Mouse (Mus musculus) midbrain, embryonic 10.5 days (tissue): ENCODE data around the gene Lingo1. TPM values are rescaled to one million over a fixed set of nuclear protein-coding genes. Genes with fewer than 3 reads are reported as not detected.
A peak's percentile ranks its signal among the peaks of the same experiment; 100 is the strongest.

Experiments
- DNase-seq: peaks from one replicate; pipeline ENCODE4 v3.0.0-alpha.2; 2017; ENCODE audit warnings: low spot score
- H3K27ac ChIP-seq: fragments of 300-500 bp; sonication (generic); replicated peaks from 2 replicates; pipeline ENCODE4 v1.5.1; 2016; ENCODE audit warnings: mild to moderate bottlenecking
- H3K27me3 ChIP-seq: fragments of 300-500 bp; sonication (generic); 2 replicates; pipeline ENCODE4 v1.6.1; 2016; ENCODE audit warnings: low read depth, mild to moderate bottlenecking; ENCODE audit not compliant: poor library complexity, severe bottlenecking
- H3K36me3 ChIP-seq: fragments of 300-500 bp; sonication (generic); 2 replicates; pipeline ENCODE4 v1.6.1; 2016; ENCODE audit warnings: mild to moderate bottlenecking, moderate library complexity
- H3K4me1 ChIP-seq: fragments of 300-500 bp; sonication (generic); 2 replicates; pipeline ENCODE4 v1.6.1; 2016
- H3K4me3 ChIP-seq: fragments of 300-500 bp; sonication (generic); 2 replicates; pipeline ENCODE4 v1.5.1; 2016; ENCODE audit warnings: mild to moderate bottlenecking, moderate library complexity
- H3K9me3 ChIP-seq: fragments of 300-500 bp; sonication (generic); replicated peaks from 2 replicates; pipeline ENCODE4 v1.6.1; 2016; ENCODE audit warnings: mild to moderate bottlenecking
- WGBS: fragments of 180-500 bp; shearing (Covaris S2); methylation state at CpG from one replicate; pipeline ENCODE4 v1.1.7; 2016; 5-methylcytosine and 5-hydroxymethylcytosine counted together
- polyA plus RNA-seq: library from polyadenylated mRNA; unstranded; fragments of >200 nt; fragmentation: Nextera tagmentation; extraction: Ambion mirVana; gene quantifications from 2 replicates; pipeline ENCODE4 v1.2.1, GENCODE M21; 2016

Lingo1 gene
- polyA plus RNA-seq, 1 experiment from 2014 or later = 2.8 TPM

- DNase-seq = peak; percentile 39
- Histone ChIP-seq H3K27me3 (peaks cover 43% of the 10 kb centered on the region), H3K36me3 (no peaks in the 10 kb centered on the region)
Measured at GRCm38 (mm10) chr9:56825476-56826213, 29.4 kb upstream of the Lingo1 start.

GRCm38 (mm10) chr9:56824900-56825299 lies 28.6 kb upstream of the Lingo1 start:
- DNase-seq = peak; percentile 29
- Histone ChIP-seq H3K27ac (no peak overlapping the region), H3K9me3 (no peaks in the 10 kb centered on the region), H3K36me3 (no peaks in the 10 kb centered on the region), H3K27me3 (peaks cover 41% of the 10 kb centered on the region), H3K4me3 (peak overlapping the region; percentile 51), H3K4me1 (peaks cover 15% of the 10 kb centered on the region)
- WGBS = 6% methylated on average over 3 of the region's 3 CpGs

More at GRCm38 (mm10) chr9:56825476-56826213, 29.4 kb upstream of the Lingo1 start:
- Histone ChIP-seq H3K9me3 (no peaks in the 10 kb centered on the region), H3K4me3 (peak overlapping the region; percentile 51), H3K27ac (peak overlapping the region; percentile 65), H3K4me1 (peaks cover 23% of the 10 kb centered on the region)
- WGBS = 12% methylated on average over 21 of the region's 21 CpGs

GRCm38 (mm10) chr9:56810916-56811315 lies 14.6 kb upstream of the Lingo1 start:
- Histone ChIP-seq H3K27ac (no peak overlapping the region), H3K36me3 (no peaks in the 10 kb centered on the region), H3K27me3 (peaks cover 7% of the 10 kb centered on the region; the same call in 1 of the 2 replicates), H3K4me3 (no peak overlapping the region), H3K4me1 (no peaks in the 10 kb centered on the region), H3K9me3 (no peaks in the 10 kb centered on the region)
- DNase-seq = no peak
- 81% methylated on average over 1 of the region's 1 CpGs for WGBS

- 89% methylated on average over 6 of the region's 6 CpGs for WGBS
- Histone ChIP-seq H3K27me3 (peaks cover 3% of the 10 kb centered on the region; the same call in 1 of the 2 replicates), H3K4me1 (0 out of 2 replicates have a peak, but pooled peaks cover 3% of the 10 kb centered on the region), H3K36me3 (no peaks in the 10 kb centered on the region), H3K4me3 (no peak overlapping the region), H3K27ac (no peak overlapping the region), H3K9me3 (no peaks in the 10 kb centered on the region)
- no peak for DNase-seq
Measured at GRCm38 (mm10) chr9:56807990-56808389, 11.7 kb upstream of the Lingo1 start.

- H3K9me3 ChIP-seq = no peaks in the 10 kb centered on the region
- H3K4me3 ChIP-seq = no peak overlapping the region
- DNase-seq = no peak
- 92% methylated on average over 7 of the region's 7 CpGs for WGBS
- H3K27me3 ChIP-seq = peaks cover 25% of the 10 kb centered on the region
- H3K4me1 ChIP-seq = 0 out of 2 replicates have a peak, but pooled peaks cover 3% of the 10 kb centered on the region
- no peaks in the 10 kb centered on the region for H3K36me3 ChIP-seq
- H3K27ac ChIP-seq = no peak overlapping the region
Measured at GRCm38 (mm10) chr9:56803146-56803545, 6.9 kb upstream of the Lingo1 start.

GRCm38 (mm10) chr9:56797876-56798275 lies 1.6 kb upstream of the Lingo1 start:
- 14% methylated on average over 5 of the region's 5 CpGs for WGBS
- Histone ChIP-seq H3K27ac (no peak overlapping the region), H3K9me3 (no peaks in the 10 kb centered on the region), H3K27me3 (peaks cover 75% of the 10 kb centered on the region), H3K4me3 (no peak overlapping the region), H3K36me3 (no peaks in the 10 kb centered on the region), H3K4me1 (peaks cover 18% of the 10 kb centered on the region)
- DNase-seq = peak; percentile 58

GRCm38 (mm10) chr9:56796656-56797131 lies 426 bp upstream of the Lingo1 start:
- Histone ChIP-seq H3K36me3 (no peaks in the 10 kb centered on the region), H3K27me3 (peaks cover 79% of the 10 kb centered on the region), H3K27ac (peak overlapping the region; percentile 61), H3K4me1 (peaks cover 18% of the 10 kb centered on the region), H3K4me3 (peak overlapping the region; percentile 66), H3K9me3 (no peaks in the 10 kb centered on the region)
- DNase-seq = peak; percentile 52
- WGBS = under 1% methylated on average over 41 of the region's 41 CpGs

GRCm38 (mm10) chr9:56791696-56792261 lies 4.5 kb downstream of the Lingo1 start:
- peaks cover 22% of the 10 kb centered on the region for H3K4me1 ChIP-seq
- WGBS = 84% methylated on average over 11 of the region's 11 CpGs
- peaks cover 49% of the 10 kb centered on the region for H3K27me3 ChIP-seq
- no peaks in the 10 kb centered on the region for H3K36me3 ChIP-seq
- H3K4me3 ChIP-seq = no peak overlapping the region
- no peaks in the 10 kb centered on the region for H3K9me3 ChIP-seq
- no peak for DNase-seq
- no peak overlapping the region; the same call in 1 of the 2 replicates for H3K27ac ChIP-seq

GRCm38 (mm10) chr9:56784576-56784975 lies 11.7 kb downstream of the Lingo1 start:
- no peak overlapping the region for H3K27ac ChIP-seq

GRCm38 (mm10) chr9:56776881-56777801 lies 19.1 kb downstream of the Lingo1 start:
- Histone ChIP-seq H3K27me3 (peaks cover 8% of the 10 kb centered on the region; the same call in 1 of the 2 replicates), H3K27ac (peak overlapping the region; percentile 34), H3K4me3 (no peak overlapping the region), H3K36me3 (no peaks in the 10 kb centered on the region), H3K4me1 (peaks cover 21% of the 10 kb centered on the region), H3K9me3 (no peaks in the 10 kb centered on the region)
- DNase-seq = peak; percentile 28
- WGBS = 57% methylated on average over 11 of the region's 11 CpGs

More at GRCm38 (mm10) chr9:56784576-56784975, 11.7 kb downstream of the Lingo1 start:
- H3K4me1 ChIP-seq = peaks cover 10% of the 10 kb centered on the region; the same call in 1 of the 2 replicates
- H3K36me3 ChIP-seq = no peaks in the 10 kb centered on the region
- DNase-seq = no peak
- no peaks in the 10 kb centered on the region for H3K9me3 ChIP-seq
- H3K27me3 ChIP-seq = peaks cover 6% of the 10 kb centered on the region
- 90% methylated on average over 10 of the region's 10 CpGs for WGBS
- no peak overlapping the region for H3K4me3 ChIP-seq

GRCm38 (mm10) chr9:56775161-56775934 lies 20.9 kb downstream of the Lingo1 start:
- H3K4me1 ChIP-seq = peaks cover 17% of the 10 kb centered on the region
- H3K27me3 ChIP-seq = peaks cover 8% of the 10 kb centered on the region; the same call in 1 of the 2 replicates
- no peaks in the 10 kb centered on the region for H3K9me3 ChIP-seq
- no peak for DNase-seq
- H3K4me3 ChIP-seq = no peak overlapping the region
- no peaks in the 10 kb centered on the region for H3K36me3 ChIP-seq
- WGBS = 90% methylated on average over 7 of the region's 7 CpGs
- H3K27ac ChIP-seq = 0 out of 2 replicates have a peak overlapping the region, but pooled peaks have one; percentile 38
